Mouse (Mus musculus) brain, embryonic 14.5 days (tissue): ENCODE data around the gene Gapvd1.

Source experiments
- CTCF ChIP-seq: fragments of 200-500 bp; IDR thresholded peaks from 2 replicates; pipeline ENCODE4 v1.5.1; 2012; ENCODE audit warnings: inconsistent platforms, mild to moderate bottlenecking, moderate library complexity, borderline replicate concordance; ENCODE audit not compliant: insufficient read depth, insufficient read length; ENCODE audit errors: extremely low read depth
- POLR2A ChIP-seq: fragments of 200-500 bp; IDR thresholded peaks from 2 replicates; pipeline ENCODE4 v1.6.1; 2012; ENCODE audit warnings: mild to moderate bottlenecking, inconsistent platforms, borderline replicate concordance; ENCODE audit not compliant: poor library complexity, insufficient read depth, insufficient read length, severe bottlenecking; ENCODE audit errors: extremely low read depth

GRCm38 (mm10) chr2:34803746-34804145 is 48.7 kb upstream of the Gapvd1 start:
- TF ChIP-seq POLR2A (no peak), CTCF (no peak)
